Mouse (Mus musculus) monocyte, adult 2 months (primary cell): ENCODE results near the gene Anxa9.
"Not testable (repeated sequence)": the region's sequence is repeated elsewhere in the genome, so short reads cannot be mapped to it uniquely, and the experiment has no call there.

Source experiments
- DNase-seq, 2 experiments: peaks; one replicate each; pipeline ENCODE4 v3.0.0; 2022; ENCODE audit warnings: low spot score in 2 of 2, low read depth in 1 of 2

Anxa9 gene

GRCm38 (mm10) chr3:95307100-95307499 lies at the start of gene Anxa9:
TSS of gene Anxa9 (minus strand) at chr3:95307176.
- no peak for DNase-seq

- DNase-seq: not testable (repeated sequence)
Observed at GRCm38 (mm10) chr3:95355911-95356544, 49.1 kb upstream of the Anxa9 start.

GRCm38 (mm10) chr3:95349491-95349890 lies 42.5 kb upstream of the Anxa9 start:
- DNase-seq: no peak

- DNase-seq: not testable (repeated sequence)
Observed at GRCm38 (mm10) chr3:95348343-95348742, 41.4 kb upstream of the Anxa9 start.

GRCm38 (mm10) chr3:95346454-95346853 lies 39.5 kb upstream of the Anxa9 start:
- no peak for DNase-seq

- not testable (repeated sequence) for DNase-seq
Observed at GRCm38 (mm10) chr3:95343356-95344000, 36.5 kb upstream of the Anxa9 start.

GRCm38 (mm10) chr3:95338251-95338650 lies 31.3 kb upstream of the Anxa9 start:
- no peak for DNase-seq

GRCm38 (mm10) chr3:95337345-95337744 lies 30.4 kb upstream of the Anxa9 start:
- no peak for DNase-seq

GRCm38 (mm10) chr3:95331528-95331927 lies 24.6 kb upstream of the Anxa9 start:
- no peak for DNase-seq

- DNase-seq: no peak
Observed at GRCm38 (mm10) chr3:95328803-95329404, 21.9 kb upstream of the Anxa9 start.

GRCm38 (mm10) chr3:95324454-95325144 lies 17.6 kb upstream of the Anxa9 start:
- DNase-seq: no peak

GRCm38 (mm10) chr3:95323429-95323828 lies 16.5 kb upstream of the Anxa9 start:
- DNase-seq: no peak

GRCm38 (mm10) chr3:95319701-95320625 lies 13.0 kb upstream of the Anxa9 start:
- no peak for DNase-seq

GRCm38 (mm10) chr3:95319110-95319509 lies 12.1 kb upstream of the Anxa9 start:
- DNase-seq: no peak

GRCm38 (mm10) chr3:95318548-95318947 lies 11.6 kb upstream of the Anxa9 start:
- DNase-seq: no peak

GRCm38 (mm10) chr3:95317414-95318080 lies 10.6 kb upstream of the Anxa9 start:
- DNase-seq: no peak

- DNase-seq: no peak
Observed at GRCm38 (mm10) chr3:95315844-95316550, 9.0 kb upstream of the Anxa9 start.

- DNase-seq: peak; percentile 79 to 81
Observed at GRCm38 (mm10) chr3:95315094-95315843, 8.3 kb upstream of the Anxa9 start.
